Mouse (Mus musculus) cerebellum, adult 2 months (tissue): ENCODE measurements at regions not wholly inside any gene's neighbourhood (a gene's known extent, or its start where the extent isn't known, plus 50 kb on each side); places are given as distances from the start of the nearest gene placed in this dataset.

Experiments used
- CTCF ChIP-seq: fragments of 200-500 bp; IDR thresholded peaks from 2 replicates; pipeline ENCODE4 v1.5.1; 2011; ENCODE audit warnings: low read depth, mild to moderate bottlenecking, control low read depth, low read length, moderate library complexity, borderline replicate concordance; ENCODE audit not compliant: insufficient read depth
- POLR2A ChIP-seq: fragments of 200-500 bp; IDR thresholded peaks from 2 replicates; pipeline ENCODE4 v1.6.1; 2011; ENCODE audit warnings: low read length, control low read depth, borderline replicate concordance; ENCODE audit not compliant: insufficient read depth

GRCm38 (mm10) chr11:89839671-89840327 lies 62.3 kb upstream of the Ankfn1 start:
- no peak for TF ChIP-seq CTCF
- no peak for TF ChIP-seq POLR2A
